Mouse (Mus musculus) hindbrain, embryonic 14.5 days (tissue): ENCODE results near the gene Fundc1. TPM values are rescaled to one million over a fixed set of nuclear protein-coding genes. Genes with fewer than 3 reads are reported as not detected.

Source experiments
- ATAC-seq: fragments of 200-750 bp; cut with Nextera tagmentation; 2 replicates; pipeline ENCODE4 v1.8.0; 2017; ENCODE audit warnings: moderate number of reproducible peaks, mild to moderate bottlenecking, moderate TSS enrichment, moderate library complexity; ENCODE audit not compliant: low FRiP score
- DNase-seq: peaks from one replicate; pipeline ENCODE4 v3.0.0-alpha.2; 2015; ENCODE audit warnings: low spot score
- H3K27ac ChIP-seq: fragments of 300-500 bp; sonication (generic); 2 replicates; pipeline ENCODE4 v1.5.1; 2014; ENCODE audit warnings: mild to moderate bottlenecking, moderate library complexity
- H3K27me3 ChIP-seq: fragments of 300-500 bp; sonication (generic); 2 replicates; pipeline ENCODE4 v1.6.1; 2014; ENCODE audit warnings: mild to moderate bottlenecking, low read length, mixed read lengths; ENCODE audit not compliant: control insufficient read depth, insufficient read depth
- H3K36me3 ChIP-seq: fragments of 300-500 bp; sonication (generic); replicated peaks from 2 replicates; pipeline ENCODE4 v1.6.1; 2014; ENCODE audit not compliant: control insufficient read depth, insufficient read depth
- H3K4me1 ChIP-seq: fragments of 300-500 bp; sonication (generic); replicated peaks from 2 replicates; pipeline ENCODE4 v1.6.1; 2014; ENCODE audit warnings: antibody characterized with exemption, low read length, mixed read lengths; ENCODE audit not compliant: control insufficient read depth, insufficient read depth
- H3K4me2 ChIP-seq: fragments of 300-500 bp; sonication (generic); replicated peaks from 2 replicates; pipeline ENCODE4 v1.6.1; 2014; ENCODE audit warnings: mild to moderate bottlenecking, moderate library complexity
- H3K4me3 ChIP-seq: fragments of 300-500 bp; sonication (generic); replicated peaks from 2 replicates; pipeline ENCODE4 v1.5.1; 2014; ENCODE audit warnings: mild to moderate bottlenecking, low read length
- H3K9ac ChIP-seq: fragments of 300-500 bp; sonication (generic); 2 replicates; pipeline ENCODE4 v1.6.1; 2014
- H3K9me3 ChIP-seq: fragments of 300-500 bp; sonication (generic); 2 replicates; pipeline ENCODE4 v1.6.1; 2016; ENCODE audit warnings: low read length; ENCODE audit not compliant: control insufficient read depth
- WGBS: fragments of 180-500 bp; shearing (Covaris S2); extraction: QIAGEN DNeasy Blood & Tissue Kit; methylation state at CpG from one replicate; pipeline ENCODE4 v1.1.7; 2014; 5-methylcytosine and 5-hydroxymethylcytosine counted together
- polyA plus RNA-seq: library from polyadenylated mRNA; unstranded; fragments of >200 nt; fragmentation: Nextera tagmentation; extraction: Ambion mirVana; gene quantifications from 2 replicates; pipeline ENCODE4 v1.2.1, GENCODE M21; 2014

Gene Fundc1
- polyA plus RNA-seq = 63.2 and 66.4 TPM in 2 replicates

GRCm38 (mm10) chrX:17571621-17572459 lies at the start of gene Fundc1:
Gene Fundc1 (minus strand): TSS chrX:17572325.
- peak within 1 kb of the TSS; percentile 70 for H3K9ac ChIP-seq
- WGBS = 13% methylated on average over 26 of the region's 30 CpGs
- H3K27ac ChIP-seq = peak within 1 kb of the TSS; percentile 92
- peak within 1 kb of the TSS; percentile 51 for H3K4me2 ChIP-seq
- no peaks in the 10 kb centered on the region for H3K36me3 ChIP-seq
- H3K4me1 ChIP-seq = 0 out of 2 replicates have a peak, but pooled peaks cover 6% of the 10 kb centered on the region
- no peaks in the 10 kb centered on the region for H3K27me3 ChIP-seq
- DNase-seq (peak; percentile 87), ATAC-seq (peak; percentile 98)
- peak within 1 kb of the TSS; percentile 44 for H3K4me3 ChIP-seq
- no peaks in the 10 kb centered on the region for H3K9me3 ChIP-seq

- Histone ChIP-seq H3K4me1 (no peaks in the 10 kb centered on the region), H3K9ac (no peak overlapping the region), H3K4me3 (no peak overlapping the region), H3K9me3 (no peaks in the 10 kb centered on the region), H3K27ac (no peak overlapping the region), H3K27me3 (no peaks in the 10 kb centered on the region), H3K4me2 (no peak overlapping the region), H3K36me3 (no peaks in the 10 kb centered on the region)
- WGBS = 76% methylated on average over 1 of the region's 1 CpGs
- DNase-seq = no peak
- ATAC-seq = no peak
These were observed 39.1 kb upstream of the Fundc1 start for GRCm38 (mm10) chrX:17611253-17611652.

- no peak overlapping the region for H3K4me3 ChIP-seq
- no peak overlapping the region for H3K9ac ChIP-seq
- DNase-seq = no peak
- WGBS = 76% methylated on average over 1 of the region's 1 CpGs
- no peaks in the 10 kb centered on the region for H3K36me3 ChIP-seq
- no peak for ATAC-seq
- H3K4me2 ChIP-seq = no peak overlapping the region
- no peak overlapping the region for H3K27ac ChIP-seq
- no peaks in the 10 kb centered on the region for H3K27me3 ChIP-seq
- no peaks in the 10 kb centered on the region for H3K4me1 ChIP-seq
- H3K9me3 ChIP-seq = no peaks in the 10 kb centered on the region
These were observed 36.6 kb upstream of the Fundc1 start for GRCm38 (mm10) chrX:17608763-17609162.

- no peak overlapping the region for H3K27ac ChIP-seq
- DNase-seq = no peak
- no peaks in the 10 kb centered on the region for H3K9me3 ChIP-seq
- WGBS = 84% methylated on average over 3 of the region's 3 CpGs
- no peak for ATAC-seq
- no peak overlapping the region for H3K9ac ChIP-seq
- H3K4me1 ChIP-seq = no peaks in the 10 kb centered on the region
- no peaks in the 10 kb centered on the region for H3K36me3 ChIP-seq
- no peak overlapping the region for H3K4me3 ChIP-seq
- H3K27me3 ChIP-seq = no peaks in the 10 kb centered on the region
- H3K4me2 ChIP-seq = no peak overlapping the region
These were observed 35.5 kb upstream of the Fundc1 start for GRCm38 (mm10) chrX:17607668-17608067.

GRCm38 (mm10) chrX:17593331-17593730 lies 21.2 kb upstream of the Fundc1 start:
- Histone ChIP-seq H3K9me3 (no peaks in the 10 kb centered on the region), H3K27me3 (no peaks in the 10 kb centered on the region), H3K9ac (no peak overlapping the region), H3K4me1 (no peaks in the 10 kb centered on the region), H3K4me3 (no peak overlapping the region), H3K27ac (no peak overlapping the region), H3K36me3 (no peaks in the 10 kb centered on the region), H3K4me2 (no peak overlapping the region)
- ATAC-seq (no peak), DNase-seq (no peak)

- Histone ChIP-seq H3K4me1 (no peaks in the 10 kb centered on the region), H3K27me3 (no peaks in the 10 kb centered on the region), H3K36me3 (no peaks in the 10 kb centered on the region), H3K27ac (no peak overlapping the region), H3K4me2 (no peak overlapping the region), H3K9ac (no peak overlapping the region), H3K9me3 (no peaks in the 10 kb centered on the region), H3K4me3 (no peak overlapping the region)
- 29% methylated on average over 1 of the region's 1 CpGs for WGBS
- ATAC-seq (0 out of 2 replicates have a peak, but pooled peaks have one; percentile 48), DNase-seq (no peak)
These were observed 18.6 kb upstream of the Fundc1 start for GRCm38 (mm10) chrX:17590745-17591144.

- H3K9ac ChIP-seq = peak overlapping the region; percentile 70
- peak overlapping the region; percentile 51 for H3K4me2 ChIP-seq
- no peak for DNase-seq
- peak overlapping the region; percentile 92 for H3K27ac ChIP-seq
- H3K9me3 ChIP-seq = no peaks in the 10 kb centered on the region
- H3K4me1 ChIP-seq = 0 out of 2 replicates have a peak, but pooled peaks cover 6% of the 10 kb centered on the region
- no peaks in the 10 kb centered on the region for H3K36me3 ChIP-seq
- ATAC-seq = no peak
- WGBS = 22% methylated on average over 10 of the region's 10 CpGs
- H3K4me3 ChIP-seq = peak overlapping the region; percentile 44
- no peaks in the 10 kb centered on the region for H3K27me3 ChIP-seq
These were observed 879 bp downstream of the Fundc1 start for GRCm38 (mm10) chrX:17571271-17571620.

GRCm38 (mm10) chrX:17568670-17569069 lies 3.5 kb downstream of the Fundc1 start:
- Histone ChIP-seq H3K36me3 (no peaks in the 10 kb centered on the region), H3K9ac (no peak overlapping the region), H3K27me3 (no peaks in the 10 kb centered on the region), H3K4me1 (peaks cover 6% of the 10 kb centered on the region; the same call in 1 of the 2 replicates), H3K4me2 (no peak overlapping the region), H3K4me3 (no peak overlapping the region), H3K9me3 (no peaks in the 10 kb centered on the region), H3K27ac (no peak overlapping the region)
- DNase-seq (no peak), ATAC-seq (no peak)
- WGBS = 80% methylated on average over 2 of the region's 2 CpGs

- no peak overlapping the region for H3K4me2 ChIP-seq
- no peak overlapping the region for H3K27ac ChIP-seq
- DNase-seq (no peak), ATAC-seq (no peak)
- H3K36me3 ChIP-seq = no peaks in the 10 kb centered on the region
- no peak overlapping the region for H3K4me3 ChIP-seq
- no peaks in the 10 kb centered on the region for H3K27me3 ChIP-seq
- peaks cover 6% of the 10 kb centered on the region; the same call in 1 of the 2 replicates for H3K4me1 ChIP-seq
- no peaks in the 10 kb centered on the region for H3K9me3 ChIP-seq
- H3K9ac ChIP-seq = no peak overlapping the region
These were observed 6.4 kb downstream of the Fundc1 start for GRCm38 (mm10) chrX:17565743-17566142.
